Mouse (Mus musculus): ENCODE measurements around the gene Unc13d.
A peak's percentile ranks its signal among the peaks of the same experiment; 100 is the strongest.

GRCm38 (mm10) chr11:116020519-116020922, 57.2 kb downstream of the Unc13d start:
- TF ChIP-seq CTCF (conservative IDR thresholded peaks at IDR 0.05; ENCODE audit: insufficient read depth, insufficient read length, low read depth, low read length) (0 out of 2 replicates have a peak, but pooled peaks have one; percentile 13), POLR2A (IDR thresholded peaks at IDR 0.05; ENCODE audit: low read depth, low read length) (no peak)
